Mouse (Mus musculus) erythroblast, embryonic 14.5 days (primary cell): ENCODE results near the gene Mapre3.

Source experiments
- GATA1 ChIP-seq: IDR thresholded peaks from 2 replicates; pipeline ENCODE4 v1.6.1; 2012; ENCODE audit warnings: low read length, inconsistent platforms, mixed read lengths
- TAL1 ChIP-seq: IDR thresholded peaks from 3 replicates; pipeline ENCODE4 v1.6.1; 2012; ENCODE audit warnings: low read length, inconsistent platforms, mixed read lengths

GRCm38 (mm10) chr5:30797982-30798381 lies 16.5 kb upstream of the Mapre3 start:
- TF ChIP-seq TAL1 (no peak), GATA1 (no peak)
